Mouse (Mus musculus) heart, embryonic 13.5 days (tissue): ENCODE data around the gene Lgals1. TPM values are rescaled to one million over a fixed set of nuclear protein-coding genes. Genes with fewer than 3 reads are reported as not detected.
A peak's percentile ranks its signal among the peaks of the same experiment; 100 is the strongest.

ENCODE experiments used
- ATAC-seq: fragments of 200-750 bp; cut with Nextera tagmentation; 2 replicates; pipeline ENCODE4 v1.8.0; 2017; ENCODE audit warnings: moderate TSS enrichment; ENCODE audit not compliant: insufficient number of reproducible peaks, low FRiP score, low TSS enrichment; ENCODE audit errors: extremely low read depth
- H3K27ac ChIP-seq: fragments of 300-500 bp; sonication (generic); replicated peaks from 2 replicates; pipeline ENCODE4 v1.5.1; 2015; ENCODE audit warnings: moderate library complexity, mild to moderate bottlenecking, inconsistent platforms
- H3K27me3 ChIP-seq: fragments of 300-500 bp; sonication (generic); replicated peaks from 2 replicates; pipeline ENCODE4 v1.6.1; 2015; ENCODE audit warnings: mild to moderate bottlenecking, inconsistent platforms
- H3K36me3 ChIP-seq: fragments of 300-500 bp; sonication (generic); 2 replicates; pipeline ENCODE4 v1.6.1; 2015; ENCODE audit warnings: mild to moderate bottlenecking, inconsistent platforms
- H3K4me1 ChIP-seq: fragments of 300-500 bp; sonication (generic); 2 replicates; pipeline ENCODE4 v1.6.1; 2015; ENCODE audit warnings: inconsistent platforms
- H3K4me2 ChIP-seq: fragments of 300-500 bp; sonication (generic); 2 replicates; pipeline ENCODE4 v1.6.1; 2015; ENCODE audit warnings: inconsistent platforms, mild to moderate bottlenecking, moderate library complexity
- H3K4me3 ChIP-seq: fragments of 300-500 bp; sonication (generic); 2 replicates; pipeline ENCODE4 v1.5.1; 2015; ENCODE audit warnings: moderate library complexity, mild to moderate bottlenecking, inconsistent platforms
- H3K9ac ChIP-seq: fragments of 300-500 bp; sonication (generic); 2 replicates; pipeline ENCODE4 v1.6.1; 2015; ENCODE audit warnings: inconsistent platforms, mild to moderate bottlenecking, moderate library complexity
- H3K9me3 ChIP-seq: fragments of 300-500 bp; sonication (generic); 2 replicates; pipeline ENCODE4 v1.6.1; 2016; ENCODE audit warnings: inconsistent platforms
- WGBS: fragments of 180-500 bp; shearing (Covaris S2); methylation state at CpG from one replicate; pipeline ENCODE4 v1.1.7; 2015; ENCODE audit warnings: mixed read lengths; 5-methylcytosine and 5-hydroxymethylcytosine counted together
- polyA plus RNA-seq: library from polyadenylated mRNA; unstranded; fragments of >200 nt; fragmentation: Nextera tagmentation; extraction: Ambion mirVana; gene quantifications from 2 replicates; pipeline ENCODE4 v1.2.1, GENCODE M21; 2015

The Lgals1 gene
- polyA plus RNA-seq, 1 experiment from 2014 or later = 798 TPM

GRCm38 (mm10) chr15:78927021-78927787 lies 679 bp downstream of the Lgals1 start:
- 18% methylated on average over 15 of the region's 15 CpGs for WGBS
- Histone ChIP-seq H3K4me2 (peak overlapping the region; percentile 86), H3K4me1 (peaks cover 46% of the 10 kb centered on the region), H3K9ac (peak overlapping the region; percentile 85), H3K27ac (peak overlapping the region; percentile 96), H3K4me3 (peak overlapping the region; percentile 60), H3K27me3 (no peaks in the 10 kb centered on the region), H3K9me3 (no peaks in the 10 kb centered on the region), H3K36me3 (peaks cover 19% of the 10 kb centered on the region)
- ATAC-seq = no peak

GRCm38 (mm10) chr15:78927788-78928457 lies 1.4 kb downstream of the Lgals1 start:
- H3K4me2 ChIP-seq = peak overlapping the region; percentile 86
- ATAC-seq = peak; percentile 43
- no peaks in the 10 kb centered on the region for H3K9me3 ChIP-seq
- peaks cover 19% of the 10 kb centered on the region for H3K36me3 ChIP-seq
- H3K27me3 ChIP-seq = no peaks in the 10 kb centered on the region
- H3K27ac ChIP-seq = peak overlapping the region; percentile 96
- WGBS = 1% methylated on average over 33 of the region's 35 CpGs
- peaks cover 46% of the 10 kb centered on the region for H3K4me1 ChIP-seq
- H3K4me3 ChIP-seq = peak overlapping the region; percentile 60
- H3K9ac ChIP-seq = peak overlapping the region; percentile 85

GRCm38 (mm10) chr15:78928539-78928938 lies 2.0 kb downstream of the Lgals1 start:
- WGBS = 48% methylated on average over 8 of the region's 8 CpGs
- H3K4me1 ChIP-seq = peaks cover 46% of the 10 kb centered on the region

GRCm38 (mm10) chr15:78930192-78930706 lies 3.7 kb downstream of the Lgals1 start:
- peaks cover 19% of the 10 kb centered on the region for H3K36me3 ChIP-seq
- ATAC-seq = no peak
- no peak overlapping the region for H3K9ac ChIP-seq
- no peaks in the 10 kb centered on the region for H3K9me3 ChIP-seq
- H3K4me2 ChIP-seq = no peak overlapping the region
- H3K4me3 ChIP-seq = no peak overlapping the region
- peaks cover 46% of the 10 kb centered on the region for H3K4me1 ChIP-seq
- H3K27ac ChIP-seq = no peak overlapping the region
- 83% methylated on average over 6 of the region's 6 CpGs for WGBS
- no peaks in the 10 kb centered on the region for H3K27me3 ChIP-seq

More at GRCm38 (mm10) chr15:78928539-78928938, 2.0 kb downstream of the Lgals1 start:
- peak overlapping the region; percentile 85 for H3K9ac ChIP-seq
- no peaks in the 10 kb centered on the region for H3K9me3 ChIP-seq
- peak overlapping the region; percentile 96 for H3K27ac ChIP-seq
- H3K36me3 ChIP-seq = peaks cover 19% of the 10 kb centered on the region
- H3K27me3 ChIP-seq = no peaks in the 10 kb centered on the region
- ATAC-seq = no peak
- peak overlapping the region; percentile 86 for H3K4me2 ChIP-seq
- peak overlapping the region; percentile 60 for H3K4me3 ChIP-seq

- WGBS = 77% methylated on average over 7 of the region's 7 CpGs
- Histone ChIP-seq H3K27ac (peak overlapping the region; percentile 25; the same call in 1 of the 2 replicates), H3K36me3 (peaks cover 19% of the 10 kb centered on the region)
Observed at GRCm38 (mm10) chr15:78930801-78931426, 4.4 kb downstream of the Lgals1 start.

GRCm38 (mm10) chr15:78931577-78931976 lies 5.1 kb downstream of the Lgals1 start:
- WGBS = 15% methylated on average over 3 of the region's 3 CpGs
- H3K4me3 ChIP-seq = no peak overlapping the region
- no peaks in the 10 kb centered on the region for H3K9me3 ChIP-seq
- ATAC-seq = no peak
- no peak overlapping the region for H3K9ac ChIP-seq
- peaks cover 22% of the 10 kb centered on the region for H3K36me3 ChIP-seq
- no peaks in the 10 kb centered on the region for H3K27me3 ChIP-seq
- no peak overlapping the region for H3K4me2 ChIP-seq
- H3K27ac ChIP-seq = peak overlapping the region; percentile 25; the same call in 1 of the 2 replicates
- peaks cover 45% of the 10 kb centered on the region for H3K4me1 ChIP-seq

More at GRCm38 (mm10) chr15:78930801-78931426, 4.4 kb downstream of the Lgals1 start:
- Histone ChIP-seq H3K4me1 (peaks cover 45% of the 10 kb centered on the region), H3K27me3 (no peaks in the 10 kb centered on the region), H3K9me3 (no peaks in the 10 kb centered on the region), H3K9ac (no peak overlapping the region), H3K4me2 (no peak overlapping the region), H3K4me3 (no peak overlapping the region)
- ATAC-seq = no peak

- Histone ChIP-seq H3K4me1 (peaks cover 27% of the 10 kb centered on the region), H3K9me3 (no peaks in the 10 kb centered on the region), H3K27ac (peak within 1 kb of the TSS; percentile 79), H3K36me3 (peaks cover 43% of the 10 kb centered on the region), H3K4me2 (peak within 1 kb of the TSS; percentile 83), H3K9ac (peak within 1 kb of the TSS; percentile 87), H3K4me3 (peak within 1 kb of the TSS; percentile 69), H3K27me3 (no peaks in the 10 kb centered on the region)
- under 1% methylated on average over 42 of the region's 42 CpGs for WGBS
- peak; percentile 74; the same call in 1 of the 2 replicates for ATAC-seq
Observed at GRCm38 (mm10) chr15:78934784-78935320, 8.3 kb downstream of the Lgals1 start, which contains the start of gene Nol12. Gene Nol12, plus strand, starts transcription at chr15:78934933.

- H3K4me3 ChIP-seq = peak overlapping the region; percentile 5; the same call in 1 of the 2 replicates
- no peaks in the 10 kb centered on the region for H3K27me3 ChIP-seq
- WGBS = 76% methylated on average over 12 of the region's 12 CpGs
- no peak overlapping the region for H3K27ac ChIP-seq
- no peaks in the 10 kb centered on the region for H3K9me3 ChIP-seq
- no peak for ATAC-seq
- peak overlapping the region; percentile 83 for H3K4me2 ChIP-seq
- no peak overlapping the region for H3K9ac ChIP-seq
- H3K4me1 ChIP-seq = peaks cover 20% of the 10 kb centered on the region
- peaks cover 51% of the 10 kb centered on the region for H3K36me3 ChIP-seq
Observed at GRCm38 (mm10) chr15:78936403-78936802, 9.9 kb downstream of the Lgals1 start.

GRCm38 (mm10) chr15:78937311-78937710 lies 10.8 kb downstream of the Lgals1 start:
- no peak overlapping the region for H3K27ac ChIP-seq
- whole genome bisulfite sequencing = 87% methylated on average over 10 of the region's 10 CpGs
- H3K4me1 ChIP-seq = peaks cover 20% of the 10 kb centered on the region
- H3K4me2 ChIP-seq = no peak overlapping the region
- H3K4me3 ChIP-seq = no peak overlapping the region
- no peak for ATAC-seq
- no peaks in the 10 kb centered on the region for H3K27me3 ChIP-seq
- peaks cover 57% of the 10 kb centered on the region for H3K36me3 ChIP-seq
- no peaks in the 10 kb centered on the region for H3K9me3 ChIP-seq
- no peak overlapping the region for H3K9ac ChIP-seq

GRCm38 (mm10) chr15:78937963-78938362 lies 11.4 kb downstream of the Lgals1 start:
- peaks cover 25% of the 10 kb centered on the region for H3K4me1 ChIP-seq
- H3K4me2 ChIP-seq = no peak overlapping the region
- ATAC-seq = no peak
- H3K27me3 ChIP-seq = no peaks in the 10 kb centered on the region
- no peaks in the 10 kb centered on the region for H3K9me3 ChIP-seq
- H3K27ac ChIP-seq = no peak overlapping the region
- no peak overlapping the region for H3K9ac ChIP-seq
- H3K36me3 ChIP-seq = peaks cover 57% of the 10 kb centered on the region
- no peak overlapping the region for H3K4me3 ChIP-seq
- WGBS = 82% methylated on average over 2 of the region's 2 CpGs

- Histone ChIP-seq H3K4me1 (peaks cover 23% of the 10 kb centered on the region), H3K9me3 (peaks cover 2% of the 10 kb centered on the region; the same call in 1 of the 2 replicates), H3K4me2 (no peak overlapping the region), H3K36me3 (peaks cover 57% of the 10 kb centered on the region), H3K9ac (no peak overlapping the region), H3K27ac (no peak overlapping the region), H3K27me3 (no peaks in the 10 kb centered on the region), H3K4me3 (no peak overlapping the region)
- ATAC-seq = no peak
- 87% methylated on average over 13 of the region's 13 CpGs for WGBS
Observed at GRCm38 (mm10) chr15:78940325-78940724, 13.8 kb downstream of the Lgals1 start.
